Mouse (Mus musculus) myocyte (in vitro differentiated cells): Measurements from ENCODE around the gene Acd. TPM values are rescaled to one million over a fixed set of nuclear protein-coding genes. Genes with fewer than 3 reads are reported as not detected.

Experiments used
- H3K27me3 ChIP-seq: one replicate; pipeline ENCODE4 v1.6.1; 2011; ENCODE audit not compliant: control insufficient read depth, insufficient read depth, insufficient read length
- H3K36me3 ChIP-seq: one replicate; pipeline ENCODE4 v1.6.1; 2011; ENCODE audit not compliant: control insufficient read depth, insufficient read depth
- H3K4me2 ChIP-seq: one replicate; pipeline ENCODE4 v1.6.1; 2011; ENCODE audit warnings: low read depth, control low read depth
- H3K4me3 ChIP-seq: one replicate; pipeline ENCODE4 v1.5.1; 2011; ENCODE audit warnings: mild to moderate bottlenecking, control low read depth, moderate library complexity
- H3K79me2 ChIP-seq: one replicate; pipeline ENCODE4 v1.6.1; 2011; ENCODE audit not compliant: control insufficient read depth, insufficient read depth
- H3ac ChIP-seq: one replicate; pipeline ENCODE4 v1.6.1; 2011; ENCODE audit not compliant: control insufficient read depth, insufficient read length
- CEBPB ChIP-seq: IDR thresholded peaks from 2 replicates; pipeline ENCODE4 v1.6.1; 2011; ENCODE audit warnings: mild to moderate bottlenecking, moderate library complexity; ENCODE audit not compliant: poor library complexity, insufficient read depth, severe bottlenecking
- E2F4 ChIP-seq: IDR thresholded peaks from one replicate; pipeline ENCODE4 v1.6.1; 2011; ENCODE audit warnings: mild to moderate bottlenecking, control low read depth, moderate library complexity; ENCODE audit not compliant: insufficient read depth
- MAX ChIP-seq: IDR thresholded peaks from one replicate; pipeline ENCODE4 v1.6.1; 2011; ENCODE audit warnings: low read depth, mild to moderate bottlenecking, control low read depth
- MYOD1 ChIP-seq, 3 experiments: IDR thresholded peaks; one replicate each; pipeline ENCODE4 v1.6.1; 2011; ENCODE audit warnings: control low read depth in 2 of 3, low read depth in 2 of 3, mild to moderate bottlenecking in 2 of 3, moderate library complexity in 1 of 3; ENCODE audit not compliant: insufficient read length in 2 of 3, control insufficient read depth in 1 of 3
- MYOG ChIP-seq, 3 experiments: IDR thresholded peaks; one replicate each; pipeline ENCODE4 v1.6.1; 2011; ENCODE audit warnings: control low read depth in 2 of 3, low read depth in 2 of 3, mild to moderate bottlenecking in 2 of 3; ENCODE audit not compliant: insufficient read length in 2 of 3, control insufficient read depth in 1 of 3, insufficient read depth in 1 of 3
- POLR2A ChIP-seq: IDR thresholded peaks from one replicate; pipeline ENCODE4 v1.6.1; 2011; ENCODE audit warnings: low read depth, mild to moderate bottlenecking, control low read depth, moderate library complexity; ENCODE audit not compliant: insufficient read length
- POLR2AphosphoS2 ChIP-seq: IDR thresholded peaks from one replicate; pipeline ENCODE4 v1.6.1; 2011; ENCODE audit warnings: low read depth, control low read depth; ENCODE audit not compliant: insufficient read length
- REST ChIP-seq: IDR thresholded peaks from one replicate; pipeline ENCODE4 v1.6.1; 2011; ENCODE audit warnings: mild to moderate bottlenecking, control low read depth, moderate library complexity; ENCODE audit not compliant: insufficient read depth, insufficient read length
- SRF ChIP-seq: IDR thresholded peaks from one replicate; pipeline ENCODE4 v1.6.1; 2011; ENCODE audit warnings: low read depth; ENCODE audit not compliant: control insufficient read depth, insufficient read length
- TCF12 ChIP-seq: IDR thresholded peaks from one replicate; pipeline ENCODE4 v1.6.1; 2011; ENCODE audit warnings: mild to moderate bottlenecking, control low read depth; ENCODE audit not compliant: poor library complexity, insufficient read depth, severe bottlenecking
- TCF3 ChIP-seq: IDR thresholded peaks from one replicate; pipeline ENCODE4 v1.6.1; 2011; ENCODE audit warnings: low read depth, control low read depth; ENCODE audit not compliant: insufficient read length
- USF1 ChIP-seq: IDR thresholded peaks from one replicate; pipeline ENCODE4 v1.6.1; 2011; ENCODE audit warnings: low read depth, mild to moderate bottlenecking, control low read depth, moderate library complexity
- polyA plus RNA-seq: library from polyadenylated mRNA; unstranded; fragments of >200 nt; fragmentation: generic; extraction: Trizol; gene quantifications from one replicate; pipeline ENCODE4 v1.2.1, GENCODE M21; 2012; ENCODE audit warnings: missing spikeins

Gene Acd
- polyA plus RNA-seq, 1 experiment = 20.4 TPM

- Histone ChIP-seq H3K4me2 (no peak overlapping the region), H3K36me3 (no peaks in the 10 kb centered on the region), H3K79me2 (no peaks in the 10 kb centered on the region), H3K27me3 (no peaks in the 10 kb centered on the region), H3K4me3 (no peak overlapping the region), H3ac (no peak overlapping the region)
- no peak for TF ChIP-seq SRF
- TF ChIP-seq CEBPB = no peak
- no peak for TF ChIP-seq USF1
Measured at GRCm38 (mm10) chr8:105716302-105716945, 15.5 kb upstream of the Acd start.

- H3K79me2 ChIP-seq = no peaks in the 10 kb centered on the region
- no peaks in the 10 kb centered on the region for H3K27me3 ChIP-seq
- H3K4me2 ChIP-seq = no peak overlapping the region
- TF ChIP-seq USF1 (no peak), REST (no peak), E2F4 (no peak), POLR2AphosphoS2 (no peak), MAX (no peak), SRF (no peak), TCF3 (no peak), MYOG (IDR thresholded peaks at IDR 0.05; ENCODE audit: control insufficient read depth in 1 of 3, insufficient read depth in 1 of 3, insufficient read length in 2 of 3, low read depth in 2 of 3) (no peak), CEBPB (no peak), TCF12 (no peak), POLR2A (no peak), MYOD1 (IDR thresholded peaks at IDR 0.05; ENCODE audit: control insufficient read depth in 1 of 3, insufficient read length in 2 of 3, low read depth in 2 of 3) (no peak)
- H3K4me3 ChIP-seq = no peak overlapping the region
- H3K36me3 ChIP-seq = no peaks in the 10 kb centered on the region
- no peak overlapping the region for H3ac ChIP-seq
Measured at GRCm38 (mm10) chr8:105715042-105715441, 14.1 kb upstream of the Acd start.

- Histone ChIP-seq H3K79me2 (no peaks in the 10 kb centered on the region), H3K4me2 (no peak overlapping the region), H3K36me3 (no peaks in the 10 kb centered on the region), H3K27me3 (no peaks in the 10 kb centered on the region), H3ac (no peak overlapping the region), H3K4me3 (no peak overlapping the region)
- TF ChIP-seq POLR2AphosphoS2 = no peak
- TF ChIP-seq TCF3 = no peak
- TF ChIP-seq MYOG (IDR thresholded peaks at IDR 0.05; ENCODE audit: control insufficient read depth in 1 of 3, insufficient read depth in 1 of 3, insufficient read length in 2 of 3, low read depth in 2 of 3) = no peak
- no peak for TF ChIP-seq USF1
- TF ChIP-seq POLR2A = no peak
- TF ChIP-seq E2F4 = no peak
- TF ChIP-seq REST = no peak
- no peak for TF ChIP-seq SRF
- TF ChIP-seq MAX = no peak
- no peak for TF ChIP-seq TCF12
Measured at GRCm38 (mm10) chr8:105714139-105714538, 13.2 kb upstream of the Acd start.

GRCm38 (mm10) chr8:105712286-105712685 is 11.4 kb upstream of the Acd start:
- H3ac ChIP-seq = no peak overlapping the region
- H3K4me3 ChIP-seq = no peak overlapping the region
- no peaks in the 10 kb centered on the region for H3K79me2 ChIP-seq
- H3K27me3 ChIP-seq = no peaks in the 10 kb centered on the region
- TF ChIP-seq TCF12 (no peak), TCF3 (no peak), MAX (no peak), CEBPB (no peak), E2F4 (no peak)
- H3K36me3 ChIP-seq = no peaks in the 10 kb centered on the region
- H3K4me2 ChIP-seq = no peak overlapping the region

GRCm38 (mm10) chr8:105709317-105709716 is 8.4 kb upstream of the Acd start:
- Histone ChIP-seq H3K4me3 (no peak overlapping the region), H3K79me2 (peaks cover 8% of the 10 kb centered on the region), H3ac (no peak overlapping the region), H3K27me3 (no peaks in the 10 kb centered on the region), H3K36me3 (no peaks in the 10 kb centered on the region), H3K4me2 (no peak overlapping the region)
- TF ChIP-seq MYOD1 (IDR thresholded peaks at IDR 0.05; ENCODE audit: control insufficient read depth in 1 of 3, insufficient read length in 2 of 3, low read depth in 2 of 3) = no peak
- no peak for TF ChIP-seq POLR2AphosphoS2
- no peak for TF ChIP-seq CEBPB
- no peak for TF ChIP-seq SRF
- TF ChIP-seq TCF3 = no peak
- no peak for TF ChIP-seq MAX
- no peak for TF ChIP-seq POLR2A
